Mouse (Mus musculus) lung, adult 2 months (tissue): ENCODE data around the gene Rtn4rl1.

Source experiments
- CTCF ChIP-seq: fragments of 200-500 bp; IDR thresholded peaks from 2 replicates; pipeline ENCODE4 v1.5.1; 2011; ENCODE audit warnings: mild to moderate bottlenecking, low read length, control low read depth; ENCODE audit not compliant: insufficient read depth
- POLR2A ChIP-seq: fragments of 200-500 bp; IDR thresholded peaks from 2 replicates; pipeline ENCODE4 v1.6.1; 2011; ENCODE audit warnings: low read depth, mild to moderate bottlenecking, control low read depth, low read length, borderline replicate concordance; ENCODE audit errors: extremely low read depth

GRCm38 (mm10) chr11:75261730-75262129, 68.1 kb downstream of the Rtn4rl1 start:
- TF ChIP-seq POLR2A: no peak
- TF ChIP-seq CTCF: no peak
